Mouse (Mus musculus) limb, embryonic 12.5 days (tissue): ENCODE results near the gene Csrnp1. TPM values are rescaled to one million over a fixed set of nuclear protein-coding genes. Genes with fewer than 3 reads are reported as not detected.
"Not testable (repeated sequence)": the region's sequence is repeated elsewhere in the genome, so short reads cannot be mapped to it uniquely, and the experiment has no call there.

Source experiments
- ATAC-seq: fragments of 200-750 bp; cut with Nextera tagmentation; 2 replicates; pipeline ENCODE4 v1.8.0; 2017; ENCODE audit warnings: low read depth, moderate TSS enrichment; ENCODE audit not compliant: insufficient number of reproducible peaks, insufficient read depth, low FRiP score, low TSS enrichment
- H3K27ac ChIP-seq: fragments of 300-500 bp; sonication (generic); 2 replicates; pipeline ENCODE4 v1.5.1; 2016; ENCODE audit warnings: mild to moderate bottlenecking, moderate library complexity
- H3K27me3 ChIP-seq: fragments of 300-500 bp; sonication (generic); 2 replicates; pipeline ENCODE4 v1.6.1; 2016; ENCODE audit warnings: mild to moderate bottlenecking, moderate library complexity
- H3K36me3 ChIP-seq: fragments of 300-500 bp; sonication (generic); 2 replicates; pipeline ENCODE4 v1.6.1; 2016; ENCODE audit warnings: mild to moderate bottlenecking, moderate library complexity
- H3K4me1 ChIP-seq: fragments of 300-500 bp; sonication (generic); replicated peaks from 2 replicates; pipeline ENCODE4 v1.6.1; 2016
- H3K4me2 ChIP-seq: fragments of 300-500 bp; sonication (generic); 2 replicates; pipeline ENCODE4 v1.6.1; 2016; ENCODE audit warnings: mild to moderate bottlenecking, moderate library complexity
- H3K4me3 ChIP-seq: fragments of 300-500 bp; sonication (generic); replicated peaks from 2 replicates; pipeline ENCODE4 v1.5.1; 2016; ENCODE audit warnings: mild to moderate bottlenecking
- H3K9ac ChIP-seq: fragments of 300-500 bp; sonication (generic); replicated peaks from 2 replicates; pipeline ENCODE4 v1.6.1; 2016; ENCODE audit warnings: mild to moderate bottlenecking, moderate library complexity
- H3K9me3 ChIP-seq: fragments of 300-500 bp; sonication (generic); 2 replicates; pipeline ENCODE4 v1.6.1; 2016; ENCODE audit warnings: mild to moderate bottlenecking, moderate library complexity
- WGBS: fragments of 180-500 bp; shearing (Covaris S2); methylation state at CpG from one replicate; pipeline ENCODE4 v1.1.7; 2016; 5-methylcytosine and 5-hydroxymethylcytosine counted together
- polyA plus RNA-seq: library from polyadenylated mRNA; unstranded; fragments of >200 nt; fragmentation: Nextera tagmentation; extraction: Ambion mirVana; gene quantifications from 2 replicates; pipeline ENCODE4 v1.2.1, GENCODE M21; 2016

Gene Csrnp1
- polyA plus RNA-seq, 1 experiment from 2014 or later = 4.6 TPM

DNA sequence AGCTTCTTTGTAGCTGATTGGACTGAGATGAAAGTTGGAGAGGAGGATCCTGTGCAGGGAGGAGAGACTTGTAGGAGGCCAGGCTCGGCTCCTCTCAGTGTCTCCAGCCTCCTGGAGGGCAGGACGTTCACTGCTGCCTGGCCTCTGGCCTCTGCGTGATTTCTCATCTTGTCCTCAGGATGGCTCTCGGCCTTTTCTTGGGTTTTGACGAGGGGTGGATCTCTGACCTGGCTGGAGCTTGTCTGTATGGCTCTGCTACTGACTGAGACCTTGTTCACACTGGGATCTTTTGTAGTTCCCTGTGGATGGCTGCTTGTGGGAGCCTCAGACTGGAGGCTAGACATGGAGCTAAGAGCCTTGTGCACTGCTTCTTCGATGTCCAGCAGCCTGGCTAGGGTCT lies 30.4 kb upstream of the Csrnp1 start:
- H3K9me3 ChIP-seq = no peaks in the 10 kb centered on the region
- peaks cover 6% of the 10 kb centered on the region; the same call in 1 of the 2 replicates for H3K4me1 ChIP-seq
- no peaks in the 10 kb centered on the region for H3K27me3 ChIP-seq
- H3K4me2 ChIP-seq = no peak overlapping the region
- no peak overlapping the region for H3K4me3 ChIP-seq
- WGBS = 51% methylated on average over 6 of the region's 6 CpGs
- H3K36me3 ChIP-seq = no peaks in the 10 kb centered on the region
- no peak for ATAC-seq
- no peak overlapping the region for H3K27ac ChIP-seq
- no peak overlapping the region for H3K9ac ChIP-seq

DNA sequence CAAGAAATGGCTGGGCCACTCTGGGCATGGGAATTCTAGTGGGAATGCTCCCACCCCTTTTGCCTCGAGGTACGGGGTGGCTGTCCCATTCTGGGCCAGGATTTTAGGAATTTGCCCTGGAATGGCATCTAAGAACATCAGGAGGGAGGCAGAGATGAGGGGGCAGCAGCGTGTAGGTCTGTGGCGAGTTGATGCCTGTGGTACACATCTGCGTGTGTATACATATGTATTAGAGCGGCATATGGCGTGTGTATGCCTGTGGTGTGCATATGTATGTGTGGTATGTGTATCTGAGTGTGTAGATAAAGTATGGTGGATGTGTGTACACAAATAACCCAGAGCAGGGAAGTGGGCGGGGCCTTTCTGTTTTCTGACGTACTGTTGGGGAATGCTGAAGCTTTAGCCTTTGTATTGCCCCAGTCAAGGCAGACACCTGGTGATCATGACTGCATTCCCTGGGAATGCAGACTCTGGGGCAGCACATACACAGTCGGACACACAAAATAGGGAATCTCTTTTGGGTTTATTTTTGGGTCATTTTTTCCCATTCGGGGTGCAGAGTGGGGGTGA lies 28.9 kb upstream of the Csrnp1 start:
- H3K4me3 ChIP-seq = no peak overlapping the region
- H3K27me3 ChIP-seq = no peaks in the 10 kb centered on the region
- ATAC-seq = no peak
- H3K9ac ChIP-seq = no peak overlapping the region
- no peak overlapping the region for H3K27ac ChIP-seq
- WGBS = 70% methylated on average over 11 of the region's 11 CpGs
- no peaks in the 10 kb centered on the region for H3K36me3 ChIP-seq
- H3K9me3 ChIP-seq = no peaks in the 10 kb centered on the region
- H3K4me1 ChIP-seq = peaks cover 6% of the 10 kb centered on the region; the same call in 1 of the 2 replicates
- no peak overlapping the region for H3K4me2 ChIP-seq

DNA sequence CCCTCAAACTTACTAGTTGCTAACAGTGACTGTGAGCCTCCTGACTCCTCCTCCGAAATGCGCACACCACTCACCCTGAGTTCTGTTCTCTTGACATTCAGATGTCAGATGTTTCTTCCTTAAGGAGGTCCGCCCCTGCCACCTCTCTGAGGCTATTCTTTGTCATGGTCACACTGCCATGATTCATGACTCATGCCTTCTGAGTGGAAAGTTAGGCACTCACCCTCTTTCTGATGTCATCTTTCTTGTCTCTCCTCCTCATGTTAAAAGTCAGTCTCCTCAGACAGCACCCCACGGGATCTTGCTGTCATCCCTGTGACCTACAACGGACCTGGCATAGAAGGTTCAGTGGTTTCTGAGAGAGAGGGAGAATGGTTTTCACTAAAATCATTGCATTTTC lies 28.3 kb upstream of the Csrnp1 start:
- ATAC-seq = no peak
- Histone ChIP-seq H3K4me3 (no peak overlapping the region), H3K9ac (no peak overlapping the region), H3K9me3 (peaks cover 4% of the 10 kb centered on the region; the same call in 1 of the 2 replicates), H3K4me2 (no peak overlapping the region), H3K27ac (no peak overlapping the region), H3K27me3 (no peaks in the 10 kb centered on the region), H3K36me3 (no peaks in the 10 kb centered on the region), H3K4me1 (peaks cover 6% of the 10 kb centered on the region; the same call in 1 of the 2 replicates)
- 86% methylated on average over 5 of the region's 5 CpGs for WGBS

DNA sequence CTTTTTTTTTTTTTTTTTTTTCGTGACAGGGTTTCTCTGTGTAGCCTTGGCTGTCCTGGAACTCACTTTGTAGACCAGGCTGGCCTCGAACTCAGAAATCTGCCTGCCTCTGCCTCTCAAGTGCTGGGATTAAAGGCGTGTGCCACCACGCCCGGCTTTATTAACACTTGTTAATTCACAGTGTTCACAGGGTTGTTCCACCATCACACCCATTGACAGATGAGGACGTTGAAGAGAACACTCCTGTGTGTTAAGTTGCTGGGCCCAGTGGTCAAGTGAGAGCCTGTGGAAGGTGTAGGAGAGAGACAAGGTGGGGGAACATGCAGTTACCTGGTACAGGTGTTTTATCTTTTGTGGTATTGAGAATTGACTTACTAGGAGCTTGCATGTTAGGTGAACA lies 27.7 kb upstream of the Csrnp1 start:
- not testable (repeated sequence) for H3K4me2 ChIP-seq, H3K9ac ChIP-seq, H3K4me1 ChIP-seq, H3K4me3 ChIP-seq, ATAC-seq, H3K36me3 ChIP-seq, H3K27me3 ChIP-seq, H3K27ac ChIP-seq, H3K9me3 ChIP-seq
- 80% methylated on average over 6 of the region's 6 CpGs for WGBS

GRCm38 (mm10) chr9:120011533-120011932 lies 27.1 kb upstream of the Csrnp1 start:
- no peaks in the 10 kb centered on the region for H3K36me3 ChIP-seq
- ATAC-seq = 0 out of 2 replicates have a peak, but pooled peaks have one; percentile 18
- peaks cover 6% of the 10 kb centered on the region; the same call in 1 of the 2 replicates for H3K4me1 ChIP-seq
- peaks cover 5% of the 10 kb centered on the region; the same call in 1 of the 2 replicates for H3K9me3 ChIP-seq
- H3K27me3 ChIP-seq = no peaks in the 10 kb centered on the region
- 0 out of 2 replicates have a peak overlapping the region, but pooled peaks have one; percentile 44 for H3K9ac ChIP-seq
- 3% methylated on average over 10 of the region's 10 CpGs for WGBS
- H3K4me3 ChIP-seq = peak overlapping the region; percentile 45
- 0 out of 2 replicates have a peak overlapping the region, but pooled peaks have one; percentile 45 for H3K27ac ChIP-seq
- peak overlapping the region; percentile 84 for H3K4me2 ChIP-seq

DNA sequence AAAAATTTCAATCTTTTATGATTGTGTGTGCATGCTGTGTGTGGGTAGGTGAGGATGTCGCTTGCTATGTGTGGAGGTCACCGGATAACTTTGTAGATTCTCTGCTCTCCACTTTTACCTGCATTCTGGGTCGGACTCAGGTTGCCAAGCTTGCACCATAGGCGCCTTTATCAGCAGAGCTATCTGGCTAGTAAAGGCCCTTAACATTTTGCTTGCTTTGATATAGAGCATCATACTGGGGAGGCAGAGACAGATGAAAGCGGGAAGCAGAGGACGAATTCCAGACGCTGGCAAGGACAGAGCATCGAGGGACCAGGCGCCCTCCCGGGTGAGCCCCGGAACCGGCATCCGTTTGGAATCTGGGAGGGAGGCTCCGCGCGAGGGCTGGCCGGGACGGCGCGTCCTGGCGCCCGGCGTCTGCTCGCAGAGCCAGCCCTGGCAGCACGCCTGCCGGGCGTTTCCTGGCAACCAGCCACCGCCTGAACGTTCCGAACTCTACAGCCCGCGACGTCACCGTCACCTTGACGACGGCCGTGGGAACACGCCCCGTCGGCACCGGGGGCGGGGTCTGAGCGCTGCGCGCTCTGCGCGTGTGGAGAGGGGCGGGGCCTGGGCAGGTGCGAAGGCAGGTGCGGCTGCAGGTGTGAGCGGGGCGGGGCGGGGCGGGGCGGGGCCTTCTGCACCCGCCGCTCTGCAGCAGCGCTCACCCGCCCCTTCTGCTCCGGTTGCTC lies 26.5 kb upstream of the Csrnp1 start:
- WGBS = 2% methylated on average over 56 of the region's 60 CpGs
- Histone ChIP-seq H3K4me3 (peak overlapping the region; percentile 45), H3K27ac (peak overlapping the region; percentile 56; the same call in 1 of the 2 replicates), H3K9ac (peak overlapping the region; percentile 44; the same call in 1 of the 2 replicates), H3K4me2 (peak overlapping the region; percentile 84), H3K27me3 (no peaks in the 10 kb centered on the region), H3K36me3 (no peaks in the 10 kb centered on the region), H3K4me1 (peaks cover 6% of the 10 kb centered on the region), H3K9me3 (peaks cover 5% of the 10 kb centered on the region; the same call in 1 of the 2 replicates)
- peak; percentile 84 for ATAC-seq

DNA sequence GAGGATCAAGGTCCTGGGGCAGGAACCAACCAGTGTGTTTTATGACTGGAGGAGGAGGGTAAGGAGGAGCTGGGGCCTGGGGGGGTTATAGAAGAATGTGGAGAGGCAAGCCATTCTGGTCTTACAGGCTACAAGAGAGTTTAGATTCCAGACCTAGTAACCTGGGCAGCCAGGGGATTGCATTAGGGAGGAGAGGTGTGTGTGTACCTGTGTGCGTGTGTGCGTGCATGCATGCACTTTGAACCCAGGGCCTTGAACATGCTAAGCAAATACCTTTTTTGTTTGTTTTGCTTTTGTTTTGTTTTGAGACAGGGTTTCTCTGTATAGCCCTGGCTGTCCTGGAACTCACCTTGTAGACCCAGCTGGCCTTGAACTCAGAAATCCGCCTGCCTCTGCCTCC lies 25.4 kb upstream of the Csrnp1 start:
- H3K4me2 ChIP-seq = no peak overlapping the region
- 90% methylated on average over 3 of the region's 3 CpGs for WGBS
- no peak overlapping the region for H3K27ac ChIP-seq
- H3K9me3 ChIP-seq = peaks cover 5% of the 10 kb centered on the region; the same call in 1 of the 2 replicates
- H3K9ac ChIP-seq = no peak overlapping the region
- no peak for ATAC-seq
- H3K27me3 ChIP-seq = no peaks in the 10 kb centered on the region
- H3K36me3 ChIP-seq = no peaks in the 10 kb centered on the region
- H3K4me1 ChIP-seq = peaks cover 6% of the 10 kb centered on the region
- H3K4me3 ChIP-seq = no peak overlapping the region

GRCm38 (mm10) chr9:120009226-120009841 lies 24.9 kb upstream of the Csrnp1 start:
- Histone ChIP-seq H3K4me3 (no peak overlapping the region), H3K36me3 (no peaks in the 10 kb centered on the region), H3K27me3 (no peaks in the 10 kb centered on the region), H3K27ac (no peak overlapping the region), H3K9me3 (peaks cover 5% of the 10 kb centered on the region; the same call in 1 of the 2 replicates), H3K4me1 (peaks cover 6% of the 10 kb centered on the region), H3K4me2 (no peak overlapping the region), H3K9ac (no peak overlapping the region)
- WGBS = 70% methylated on average over 7 of the region's 7 CpGs
- ATAC-seq = no peak

DNA sequence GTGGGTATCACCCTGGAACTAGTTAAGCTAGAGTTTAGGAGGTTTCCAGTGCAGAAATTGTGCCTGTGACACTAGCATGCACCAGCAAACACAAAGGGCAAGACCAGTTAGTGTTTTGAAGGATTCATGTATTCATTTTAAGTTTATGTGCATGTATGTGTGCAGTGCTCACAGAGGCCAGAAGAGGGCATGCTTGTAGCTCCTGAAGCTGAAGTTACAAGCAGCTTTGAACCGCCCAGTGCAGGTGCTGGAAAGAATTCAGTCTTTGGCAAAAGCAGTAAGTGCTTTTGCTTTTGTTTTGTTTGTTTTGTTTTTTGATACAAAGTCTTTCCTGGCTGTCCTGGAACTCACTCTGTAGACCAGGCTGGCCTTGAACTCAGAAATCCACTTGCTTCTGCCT lies 23.4 kb upstream of the Csrnp1 start:
- no peak for ATAC-seq
- H3K27ac ChIP-seq = no peak overlapping the region
- no peaks in the 10 kb centered on the region for H3K36me3 ChIP-seq
- H3K9ac ChIP-seq = no peak overlapping the region
- peaks cover 5% of the 10 kb centered on the region; the same call in 1 of the 2 replicates for H3K9me3 ChIP-seq
- no peak overlapping the region for H3K4me2 ChIP-seq
- WGBS = 95% methylated on average over 1 of the region's 1 CpGs
- H3K4me1 ChIP-seq = peaks cover 6% of the 10 kb centered on the region
- H3K4me3 ChIP-seq = no peak overlapping the region
- H3K27me3 ChIP-seq = no peaks in the 10 kb centered on the region

DNA sequence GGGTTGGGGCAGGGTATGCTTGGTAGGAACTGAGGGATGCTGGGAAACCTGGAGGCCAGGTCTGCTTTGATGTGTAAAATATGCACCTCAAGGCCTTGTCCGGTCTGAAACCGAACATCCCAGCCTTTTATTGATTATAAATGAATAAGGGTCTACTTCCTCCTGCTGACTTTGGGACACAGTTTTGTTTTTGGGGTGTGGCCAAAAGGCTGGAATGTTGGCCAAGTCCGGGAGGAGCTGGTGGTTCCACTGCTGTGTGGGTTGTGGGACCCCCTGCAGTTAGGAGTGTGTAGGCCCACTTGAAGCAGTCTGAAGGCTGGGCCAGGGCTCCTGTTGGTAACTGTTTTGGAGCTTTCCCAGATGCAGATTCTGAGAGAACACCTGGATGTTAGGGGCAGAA lies 21.5 kb upstream of the Csrnp1 start:
- no peak for ATAC-seq
- WGBS = 66% methylated on average over 3 of the region's 3 CpGs
- H3K27ac ChIP-seq = no peak overlapping the region
- peaks cover 12% of the 10 kb centered on the region for H3K4me1 ChIP-seq
- H3K9me3 ChIP-seq = peaks cover 5% of the 10 kb centered on the region; the same call in 1 of the 2 replicates
- no peaks in the 10 kb centered on the region for H3K36me3 ChIP-seq
- H3K9ac ChIP-seq = no peak overlapping the region
- no peaks in the 10 kb centered on the region for H3K27me3 ChIP-seq
- H3K4me2 ChIP-seq = no peak overlapping the region
- H3K4me3 ChIP-seq = no peak overlapping the region

DNA sequence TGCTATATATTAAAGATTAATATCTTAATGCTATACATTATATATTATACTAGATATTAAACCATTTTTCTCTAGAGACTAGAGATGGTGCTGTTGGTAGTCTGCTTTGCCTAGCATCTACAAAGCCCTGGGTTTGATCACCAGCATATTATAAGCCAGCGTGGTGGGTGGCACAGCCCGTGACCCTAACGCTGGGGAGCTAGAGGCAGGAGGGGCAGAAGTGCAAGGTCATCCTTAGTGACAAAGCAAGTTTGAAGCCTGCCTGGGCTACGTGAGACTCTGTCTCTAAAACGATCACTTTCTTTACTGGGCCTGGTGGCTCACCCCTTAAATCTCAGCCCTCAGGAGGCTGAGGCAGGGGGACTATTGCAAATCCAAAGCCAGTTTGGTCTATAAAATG lies 18.4 kb upstream of the Csrnp1 start:
- H3K4me2 ChIP-seq = no peak overlapping the region
- no peaks in the 10 kb centered on the region for H3K27me3 ChIP-seq
- WGBS = 75% methylated on average over 5 of the region's 5 CpGs
- no peak overlapping the region for H3K27ac ChIP-seq
- no peak overlapping the region for H3K9ac ChIP-seq
- no peak overlapping the region for H3K4me3 ChIP-seq
- H3K9me3 ChIP-seq = peaks cover 3% of the 10 kb centered on the region; the same call in 1 of the 2 replicates
- no peak for ATAC-seq
- H3K36me3 ChIP-seq = no peaks in the 10 kb centered on the region
- H3K4me1 ChIP-seq = peaks cover 12% of the 10 kb centered on the region
